Mouse (Mus musculus) olfactory bulb, adult 2 months (tissue): ENCODE measurements around the gene Pkmyt1.

ENCODE experiments used
- CTCF ChIP-seq: fragments of 200-500 bp; IDR thresholded peaks from 2 replicates; pipeline ENCODE4 v1.5.1; 2012; ENCODE audit warnings: low read depth, mild to moderate bottlenecking, low read length, moderate library complexity; ENCODE audit not compliant: insufficient read depth
- POLR2A ChIP-seq: fragments of 200-500 bp; IDR thresholded peaks from 2 replicates; pipeline ENCODE4 v1.6.1; 2012; ENCODE audit warnings: mild to moderate bottlenecking, low read depth, low read length, moderate library complexity; ENCODE audit not compliant: insufficient read depth

GRCm38 (mm10) chr17:23770896-23771283 is 44.8 kb downstream of the Pkmyt1 start:
- TF ChIP-seq POLR2A (no peak), CTCF (no peak)
